Mouse (Mus musculus): ENCODE measurements around the gene Ispd. TPM values are rescaled to one million over a fixed set of nuclear protein-coding genes. Genes with fewer than 3 reads are reported as not detected.

The Ispd gene
- total RNA-seq, 2 experiments from 2014 or later, result 5.9 to 6.8 TPM

GRCm38 (mm10) chr12:36704380-36704779, 323.1 kb downstream of the Ispd start:
- DNase-seq (ENCODE audit: low spot score in 2 of 2), result no peak

DNA sequence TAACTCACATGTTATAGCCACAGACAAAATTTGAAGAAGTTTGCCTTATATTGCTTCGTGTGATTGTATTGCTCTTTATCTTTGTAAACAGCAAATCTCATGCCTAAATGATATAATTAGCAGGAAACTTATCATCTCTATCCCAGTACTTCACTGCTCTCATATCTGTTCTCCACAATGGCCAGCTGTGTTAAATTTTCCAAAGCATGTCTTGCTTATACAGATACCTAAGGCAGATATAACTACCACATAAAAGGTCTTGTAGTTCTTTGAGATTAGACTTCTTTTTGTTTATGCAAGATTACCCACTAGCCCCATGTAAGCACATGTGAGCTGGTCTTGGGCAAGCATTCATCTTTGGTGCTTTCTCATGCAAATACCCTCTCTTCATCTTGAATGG, 327.6 kb downstream of the Ispd start:
- DNase-seq (ENCODE audit: low spot score in 2 of 2), result no peak

DNA sequence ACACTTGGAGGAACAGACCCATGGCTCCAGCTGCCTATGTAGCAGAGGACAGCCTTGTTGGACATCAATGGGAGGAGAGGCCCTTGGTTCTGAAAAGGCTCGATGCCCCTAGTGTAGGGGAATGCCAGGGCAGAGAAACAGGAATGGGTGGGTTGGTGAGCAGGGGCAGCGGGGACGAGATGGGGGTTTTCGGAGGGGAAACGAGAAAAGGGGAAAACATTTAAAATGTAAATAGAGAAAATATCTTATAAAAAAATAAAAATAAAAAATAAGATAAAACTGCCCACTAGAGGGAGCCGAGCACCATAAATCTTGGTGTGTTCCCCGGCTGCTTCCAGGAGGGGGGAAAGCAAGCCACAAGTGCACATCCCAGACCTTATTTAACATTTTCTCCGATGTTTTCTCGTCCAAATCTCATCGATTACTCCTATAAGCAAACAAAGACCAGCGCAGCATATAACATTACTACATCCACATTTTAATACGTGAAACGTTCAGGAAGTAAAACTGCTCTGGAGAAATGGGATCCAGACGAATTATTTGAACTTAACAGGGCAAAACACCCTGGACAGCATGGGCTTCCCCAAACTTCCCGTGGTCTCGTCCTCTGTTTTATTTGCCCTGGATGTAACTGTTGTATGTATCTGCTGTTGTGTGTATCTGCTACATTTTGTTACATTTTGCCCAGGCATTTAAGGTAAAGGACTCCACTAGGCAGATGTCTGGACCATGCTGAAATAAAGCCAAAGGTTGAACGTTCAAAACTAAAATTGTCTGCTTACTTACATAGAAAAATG, 332.8 kb downstream of the Ispd start:
- DNase-seq (ENCODE audit: low spot score in 2 of 2), result peak in 1 of 2 experiments; percentile 5

DNA sequence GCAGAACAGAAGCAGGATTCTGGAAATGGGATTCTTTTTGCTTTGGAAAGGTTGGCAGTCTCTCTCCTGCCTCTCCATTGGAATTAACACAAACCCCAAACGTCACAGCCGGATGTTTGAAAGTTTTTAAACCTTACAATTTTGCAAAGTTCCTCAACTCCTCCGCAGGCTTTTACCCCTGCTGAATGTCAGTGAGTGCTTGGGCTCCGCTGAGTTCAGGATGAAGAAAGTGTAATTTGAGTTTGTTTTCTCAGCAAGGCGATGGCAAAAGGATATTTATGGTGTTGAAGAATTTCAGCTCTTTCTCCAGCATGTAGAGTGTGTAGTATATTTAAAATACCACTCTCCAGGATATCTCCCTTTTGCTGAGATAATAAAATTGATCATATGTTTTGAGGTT, 336.3 kb downstream of the Ispd start:
- no peak for DNase-seq (ENCODE audit: low spot score in 2 of 2)

GRCm38 (mm10) chr12:36718417-36718816, 337.2 kb downstream of the Ispd start:
- DNase-seq (ENCODE audit: low spot score in 2 of 2), result no peak

GRCm38 (mm10) chr12:36719074-36719473, 337.8 kb downstream of the Ispd start:
- no peak for DNase-seq (ENCODE audit: low spot score in 2 of 2)

DNA sequence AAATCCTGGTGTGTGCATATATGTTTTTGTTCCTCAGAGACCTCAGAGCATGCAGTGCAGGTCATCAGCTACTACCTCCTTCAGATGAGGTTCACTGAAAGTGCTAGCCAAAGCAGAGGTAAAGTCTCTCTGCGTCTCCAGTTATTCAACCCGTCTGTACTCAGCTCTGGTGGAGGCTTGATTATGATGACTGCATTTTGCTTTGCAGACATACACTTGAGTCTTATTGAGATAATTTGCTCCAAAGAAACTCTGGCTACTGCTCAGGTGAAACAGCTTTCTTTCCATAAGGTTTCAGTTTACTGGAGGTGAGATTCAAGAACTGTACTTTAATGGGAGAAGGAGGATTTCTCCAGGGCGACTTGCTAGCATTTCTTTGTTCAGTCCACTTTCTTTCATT, 339.5 kb downstream of the Ispd start:
- DNase-seq (ENCODE audit: low spot score in 2 of 2), result no peak

DNA sequence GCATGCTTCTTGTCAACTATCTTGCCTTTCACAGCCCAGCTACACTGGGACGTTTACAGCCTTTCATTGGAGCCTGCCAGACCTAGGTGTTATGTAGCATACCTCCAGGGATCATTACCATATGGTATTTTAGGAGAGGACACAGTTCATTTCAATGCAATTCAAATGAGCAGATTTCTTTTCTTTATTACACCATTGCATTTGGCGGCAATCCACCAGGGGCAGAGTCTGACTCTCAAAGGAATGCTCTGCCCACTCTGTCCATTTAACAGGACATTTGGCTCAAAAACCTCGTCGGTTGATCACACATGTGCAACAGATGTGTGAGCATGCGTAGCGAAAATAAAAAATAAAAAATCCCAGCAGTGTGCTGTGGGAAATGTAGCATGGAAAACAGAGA, 340.0 kb downstream of the Ispd start:
- DNase-seq (ENCODE audit: low spot score in 2 of 2), result no peak

DNA sequence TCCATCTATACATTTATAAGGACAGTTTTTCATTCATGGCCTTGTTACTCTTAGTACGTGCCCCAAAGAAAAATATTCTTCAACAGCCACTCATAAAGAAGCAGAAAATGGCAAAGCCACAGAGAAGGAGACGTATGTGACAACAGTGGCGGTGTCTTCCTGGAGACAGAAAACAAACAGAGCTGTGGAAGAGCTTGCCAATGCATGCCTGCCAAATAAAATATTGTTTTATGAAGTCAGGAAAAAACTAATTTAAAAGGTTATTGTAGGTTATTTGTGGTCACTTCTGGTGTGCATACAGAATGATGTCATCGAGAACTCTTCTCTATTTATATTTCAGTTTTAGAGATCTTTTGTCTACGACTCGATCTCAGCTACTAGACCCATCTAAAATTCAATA, 341.5 kb downstream of the Ispd start:
- DNase-seq (ENCODE audit: low spot score in 2 of 2), result no peak

DNA sequence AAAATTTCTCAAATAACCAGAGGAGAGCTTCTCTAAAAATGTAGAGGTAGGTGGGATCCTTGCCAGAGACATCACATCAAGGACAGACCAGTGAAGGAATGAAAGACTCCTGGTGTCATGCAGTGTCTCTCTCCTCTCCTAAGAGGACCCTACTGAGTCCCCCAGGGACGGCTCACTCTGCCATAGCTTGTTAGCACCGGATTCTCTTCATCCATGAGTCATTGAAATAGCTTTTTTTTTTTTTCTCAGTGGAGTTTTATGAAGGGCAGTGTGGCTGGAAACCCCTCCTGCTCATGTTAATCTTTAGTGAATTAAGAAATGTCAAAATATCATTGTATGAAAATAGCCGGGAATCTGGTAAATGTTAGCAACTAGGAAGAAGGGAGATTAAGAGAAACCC, 342.1 kb downstream of the Ispd start:
- no peak for DNase-seq (ENCODE audit: low spot score in 2 of 2)

GRCm38 (mm10) chr12:36724297-36724696, 343.0 kb downstream of the Ispd start:
- DNase-seq (ENCODE audit: low spot score in 2 of 2), result no peak

DNA sequence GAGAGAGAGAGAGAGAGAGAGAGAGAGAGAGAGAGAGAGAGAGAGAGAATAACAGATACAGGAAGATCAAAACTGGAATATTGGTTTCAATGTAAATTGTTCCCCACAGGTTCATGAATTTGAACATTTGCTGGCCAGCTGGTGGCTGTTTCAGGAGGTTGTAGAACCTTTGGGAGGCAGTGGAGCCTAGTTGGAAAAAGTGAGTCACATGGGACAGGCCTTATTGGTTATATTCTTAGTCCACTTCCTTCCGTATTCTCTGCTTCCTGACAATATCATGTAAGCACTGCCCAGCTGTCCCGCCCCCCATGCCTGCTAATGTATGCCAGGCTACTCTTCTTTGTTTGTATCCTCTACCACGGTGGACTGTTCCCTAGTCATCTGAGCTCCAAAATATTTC, 344.0 kb downstream of the Ispd start:
- no peak for DNase-seq (ENCODE audit: low spot score in 2 of 2)

DNA sequence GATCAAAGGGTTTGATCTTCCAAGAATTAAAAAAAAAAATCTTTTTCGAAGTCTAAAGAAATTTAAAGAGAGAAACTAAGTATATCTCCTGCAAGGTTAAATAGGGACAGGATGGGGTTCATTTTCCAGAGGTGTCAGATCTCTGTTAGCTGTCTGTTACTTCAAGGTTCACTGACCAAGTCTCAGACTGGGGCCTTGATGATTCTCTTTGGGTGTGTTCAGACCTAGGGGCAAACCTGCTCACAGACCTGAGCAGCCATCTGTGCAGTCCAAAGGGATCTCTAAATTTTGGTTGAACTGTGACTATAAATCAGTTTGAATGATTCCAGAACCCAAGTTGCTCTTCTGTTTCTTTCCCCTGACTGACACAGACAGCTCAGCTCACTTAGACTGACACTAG, 344.8 kb downstream of the Ispd start:
- no peak for DNase-seq (ENCODE audit: low spot score in 2 of 2)

DNA sequence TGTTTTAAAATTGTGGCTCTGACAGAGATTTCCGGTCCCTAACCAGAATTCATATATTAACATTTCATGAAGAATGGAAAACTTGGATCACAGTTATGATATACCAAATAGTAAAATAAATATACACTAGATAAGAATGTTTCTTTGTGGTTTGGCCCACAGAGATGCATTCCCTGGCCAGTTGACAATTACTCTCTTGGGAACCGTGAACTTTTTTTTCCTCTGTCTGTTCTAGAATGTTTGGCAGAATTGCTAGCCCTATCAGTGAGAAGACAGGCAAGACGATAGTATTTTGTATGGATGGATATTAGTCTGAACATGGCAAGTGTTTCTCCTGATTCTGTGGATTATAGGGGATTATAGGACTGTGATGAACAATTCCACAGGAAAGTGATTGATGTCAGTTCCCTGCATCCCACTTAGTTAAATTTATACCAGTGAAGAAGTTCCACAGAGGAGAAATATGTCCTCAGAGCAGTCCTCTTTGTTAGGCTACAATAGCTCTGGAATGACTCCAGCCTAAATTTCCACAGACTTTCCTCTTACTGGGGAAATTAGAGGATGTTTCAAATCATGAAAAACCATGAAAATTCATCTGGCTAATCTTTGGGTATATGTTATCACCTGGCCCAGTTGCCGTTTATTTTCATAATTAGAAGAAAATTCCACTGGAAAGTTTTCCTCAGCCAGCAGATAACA, 352.6 kb downstream of the Ispd start:
- DNase-seq (ENCODE audit: low spot score in 2 of 2), result no peak

Other genes starting within 250 kb of the Ispd start
- gene Ankmy2, start 224.3 kb upstream of the Ispd start, total RNA-seq (2021), result 10 to 100 TPM; 20.7 to 28.0 TPM
- 10 to 100 TPM; 19.1 to 20.3 TPM for gene Bzw2, start 223.4 kb upstream of the Ispd start, total RNA-seq (2021)
- not detected for gene Lrrc72, start 128.1 kb upstream of the Ispd start, total RNA-seq (2021)
- under 1 TPM; 0.23 to 0.54 TPM for gene Sostdc1, start 67.3 kb upstream of the Ispd start, total RNA-seq (2021)
- 1 to 10 TPM in 1 of 2 experiments, under 1 TPM in 1; 0.99 to 1.9 TPM for gene D630036H23Rik, start 731 bp downstream of the Ispd start, total RNA-seq (2021)

All from adrenal gland, adult 18-20 months (tissue).